Mouse (Mus musculus) activated CD4-positive, CD25-positive, alpha-beta regulatory T cell, adult 4 months (primary cell): ENCODE results near the gene Fkbp6. TPM values are rescaled to one million over a fixed set of nuclear protein-coding genes. Genes with fewer than 3 reads are reported as not detected.

Experiments used
- ATAC-seq: one replicate; pipeline ENCODE4 v1.8.0; 2017
- polyA plus RNA-seq, 2 experiments: library from polyadenylated mRNA; unstranded; fragments of 100-300 nt; shearing (Covaris generic); gene quantifications; one replicate each; pipeline ENCODE4 v1.2.1; 2017

Gene Fkbp6
- polyA plus RNA-seq, 2 experiments from 2014 or later: not detected

GRCm38 (mm10) chr5:135351606-135352005 lies 1.8 kb upstream of the Fkbp6 start:
- no peak for ATAC-seq

- no peak for ATAC-seq
Observed at GRCm38 (mm10) chr5:135347511-135348011, 2.3 kb downstream of the Fkbp6 start.

- ATAC-seq: no peak
Observed at GRCm38 (mm10) chr5:135346430-135346829, 3.4 kb downstream of the Fkbp6 start.

GRCm38 (mm10) chr5:135345989-135346388 lies 3.9 kb downstream of the Fkbp6 start:
- ATAC-seq: no peak

GRCm38 (mm10) chr5:135337575-135337974 lies 12.3 kb downstream of the Fkbp6 start:
- no peak for ATAC-seq

- ATAC-seq: no peak
Observed at GRCm38 (mm10) chr5:135331161-135331560, 18.7 kb downstream of the Fkbp6 start.

GRCm38 (mm10) chr5:135330201-135330600 lies 19.6 kb downstream of the Fkbp6 start:
- ATAC-seq: no peak

- no peak for ATAC-seq
Observed at GRCm38 (mm10) chr5:135329471-135329870, 20.4 kb downstream of the Fkbp6 start.

- ATAC-seq: no peak
Observed at GRCm38 (mm10) chr5:135326121-135326659, 23.7 kb downstream of the Fkbp6 start.

GRCm38 (mm10) chr5:135322197-135322596 lies 27.6 kb downstream of the Fkbp6 start:
- ATAC-seq: no peak

- ATAC-seq: no peak
Observed at GRCm38 (mm10) chr5:135319856-135320255, 30.0 kb downstream of the Fkbp6 start.

GRCm38 (mm10) chr5:135316177-135316576 lies 33.7 kb downstream of the Fkbp6 start:
- no peak for ATAC-seq

GRCm38 (mm10) chr5:135306321-135306965 lies 43.4 kb downstream of the Fkbp6 start:
- no peak for ATAC-seq

GRCm38 (mm10) chr5:135302454-135302853 lies 47.4 kb downstream of the Fkbp6 start:
- ATAC-seq: no peak

GRCm38 (mm10) chr5:135301916-135302315 lies 47.9 kb downstream of the Fkbp6 start:
- no peak for ATAC-seq

- no peak for ATAC-seq
Observed at GRCm38 (mm10) chr5:135292001-135292400, 57.8 kb downstream of the Fkbp6 start.

GRCm38 (mm10) chr5:135291193-135291592 lies 58.7 kb downstream of the Fkbp6 start:
- ATAC-seq: no peak

GRCm38 (mm10) chr5:135290703-135291102 lies 59.1 kb downstream of the Fkbp6 start:
- ATAC-seq: no peak

- ATAC-seq: no peak
Observed at GRCm38 (mm10) chr5:135286926-135287325, 62.9 kb downstream of the Fkbp6 start.

GRCm38 (mm10) chr5:135286185-135286584 lies 63.7 kb downstream of the Fkbp6 start:
- ATAC-seq: no peak

GRCm38 (mm10) chr5:135285211-135285610 lies 64.6 kb downstream of the Fkbp6 start:
- ATAC-seq: no peak

GRCm38 (mm10) chr5:135280226-135280625 lies 69.6 kb downstream of the Fkbp6 start:
- no peak for ATAC-seq

- no peak for ATAC-seq
Observed at GRCm38 (mm10) chr5:135276597-135276996, 73.2 kb downstream of the Fkbp6 start.

GRCm38 (mm10) chr5:135274663-135275396 lies 75.0 kb downstream of the Fkbp6 start:
- ATAC-seq: no peak
